In genomic region chr2:173120117-173120516, GRCm38 (mm10) we compare ENCODE assay signal across 18 mouse cellular contexts. TPM values are rescaled to one million over a fixed set of nuclear protein-coding genes. Genes with fewer than 3 reads are reported as not detected.
DNase-seq lines count a peak whose midpoint lies in the region; ATAC-seq lines count a peak whose summit lies in the region.
"Not testable (repeated sequence)": the region's sequence is repeated elsewhere in the genome, so short reads cannot be mapped to it uniquely, and the experiment has no call there.
"Had no signal": no experiment of that assay in that cellular context is flagged by ENCODE, and none has a peak within 500 bp of the region (broad histone marks: within the 10 kb centered on the region; RNA-seq: fewer than 3 reads in every experiment).

No protein-coding gene starts in this region.

- DNase-seq in c-Kit-negative CD71-positive TER-119-positive erythroid progenitor cells, embryonic 14.5 days (ENCODE audit: low read depth, low spot score) = peak; percentile 43
- not testable (repeated sequence) for DNase-seq in liver, embryonic 11.5 days (ENCODE audit: low spot score)
- peak; percentile 35 to 65 for DNase-seq in spleen, postnatal 36 days (ENCODE audit: low spot score in 2 of 2)

- not testable (repeated sequence) for H3K27ac ChIP-seq in liver, embryonic 11.5 days (ENCODE audit: low read depth, low read length)
- peak overlapping the region; percentile 85 for H3K27ac ChIP-seq in liver, embryonic 15.5 days (replicated peaks)

- not testable (repeated sequence) for H3K9ac ChIP-seq in liver, embryonic 11.5 days (ENCODE audit: low read depth, low read length)
- H3K9ac ChIP-seq in liver, embryonic 15.5 days = 0 out of 2 replicates have a peak overlapping the region, but pooled peaks have one; percentile 12

- H3K4me1 ChIP-seq in erythroblast, embryonic 14.5 days (ENCODE audit: control insufficient read depth) = peaks cover 30% of the 10 kb centered on the region
- not testable (repeated sequence) for H3K4me1 ChIP-seq in liver, embryonic 11.5 days (replicated peaks; ENCODE audit: control insufficient read depth, insufficient read depth, low read length)
- H3K4me1 ChIP-seq in liver, embryonic 15.5 days (replicated peaks) = peaks cover 27% of the 10 kb centered on the region

- H3K4me3 ChIP-seq in erythroblast, embryonic 14.5 days (replicated peaks) = peak overlapping the region; percentile 22
- H3K4me3 ChIP-seq in liver, embryonic 11.5 days (ENCODE audit: low read depth, low read length) = not testable (repeated sequence)
- peak overlapping the region; percentile 20 for H3K4me3 ChIP-seq in liver, embryonic 15.5 days (replicated peaks)

- not testable (repeated sequence) for H3K27me3 ChIP-seq in erythroblast, embryonic 14.5 days (ENCODE audit: control insufficient read depth); liver, embryonic 11.5 days (replicated peaks; ENCODE audit: control insufficient read depth, insufficient read depth, low read length)
- peaks cover 39% of the 10 kb centered on the region for H3K27me3 ChIP-seq in liver, embryonic 15.5 days

- not testable (repeated sequence) for H3K4me2 ChIP-seq in liver, embryonic 11.5 days
- peak overlapping the region; percentile 53 for H3K4me2 ChIP-seq in liver, embryonic 15.5 days

- peak; percentile 78 for ATAC-seq in liver, embryonic 11.5 days (replicated peaks; ENCODE audit: low FRiP score)
- ATAC-seq in liver, embryonic 15.5 days (ENCODE audit: insufficient read depth) = peak; percentile 85
- ATAC-seq in megakaryocyte-erythroid progenitor cell, adult 5-6 weeks (replicated peaks; ENCODE audit: low FRiP score, low TSS enrichment, poor library complexity, severe bottlenecking) = peak; percentile 83

- 59% methylated on average over 4 of the region's 4 CpGs for WGBS in liver, embryonic 11.5 days
- 46% methylated on average over 4 of the region's 4 CpGs for WGBS in liver, embryonic 15.5 days (ENCODE audit: insufficient replicate concordance)

- peaks cover 13% of the 10 kb centered on the region for H3K9me3 ChIP-seq in erythroblast, embryonic 14.5 days (ENCODE audit: control insufficient read depth, low read length)
- not testable (repeated sequence) for H3K9me3 ChIP-seq in liver, embryonic 11.5 days (ENCODE audit: control insufficient read depth, low read length); liver, embryonic 15.5 days (replicated peaks)

- H3K36me3 ChIP-seq in erythroblast, embryonic 14.5 days (ENCODE audit: control insufficient read depth); liver, embryonic 11.5 days (ENCODE audit: control insufficient read depth, insufficient read depth, low read length); liver, embryonic 15.5 days (replicated peaks): not testable (repeated sequence)

RNA-seq across cellular contexts. Expression of gene Ctcfl, which starts 0.8 kb away (rescaled TPM):
- not detected in 2 replicates for polyA plus RNA-seq in erythroblast, embryonic 14.5 days (2012)
- 0.07 TPM in 1 of 2 replicates, not detected in the other for polyA plus RNA-seq in liver, embryonic 11.5 days (2014; fragmentation: Nextera tagmentation; extraction: Ambion mirVana)
- polyA plus RNA-seq in liver, embryonic 15.5 days (2015; fragmentation: Nextera tagmentation; extraction: Ambion mirVana) = 0.03 and 0.07 TPM in 2 replicates
- not detected in 2 replicates for total RNA-seq in megakaryocyte-erythroid progenitor cell, adult 5-6 weeks (2014; fragmentation: Nextera tagmentation)
- total RNA-seq in megakaryocyte-erythroid progenitor cell, adult 5-6 weeks (2017) = not detected in 2 replicates
- total RNA-seq: adrenal gland, postnatal 4 days; common myeloid progenitor, adult 5-6 weeks; forebrain, postnatal 0 days; gastrocnemius, postnatal 14 days; hematopoietic stem cell, adult 5-6 weeks; hindbrain, postnatal 0 days had no signal
- polyA plus RNA-seq: embryonic facial prominence, embryonic 11.5 days; heart, adult 2 months; hindbrain, postnatal 0 days had no signal

RNA-seq across cellular contexts. Expression of gene Pck1, which starts 32.7 kb away (rescaled TPM):
- polyA plus RNA-seq in erythroblast, embryonic 14.5 days (2012) = 0.01 TPM in 1 of 2 replicates, not detected in the other
- 0.17 and 0.23 TPM in 2 replicates for polyA plus RNA-seq in liver, embryonic 11.5 days (2014; fragmentation: Nextera tagmentation; extraction: Ambion mirVana)
- 0.54 and 0.66 TPM in 2 replicates for polyA plus RNA-seq in liver, embryonic 15.5 days (2015; fragmentation: Nextera tagmentation; extraction: Ambion mirVana)
- not detected in 2 replicates for total RNA-seq in megakaryocyte-erythroid progenitor cell, adult 5-6 weeks (2014; fragmentation: Nextera tagmentation)
- not detected in 2 replicates for total RNA-seq in megakaryocyte-erythroid progenitor cell, adult 5-6 weeks (2017)
- total RNA-seq: common myeloid progenitor, adult 5-6 weeks; forebrain, postnatal 0 days; hematopoietic stem cell, adult 5-6 weeks had no signal
- polyA plus RNA-seq: embryonic facial prominence, embryonic 11.5 days; embryonic facial prominence, embryonic 15.5 days; forebrain, embryonic 13.5 days; forebrain, postnatal 0 days; heart, embryonic 11.5 days; hindbrain, embryonic 13.5 days; hindbrain, postnatal 0 days had no signal
